Mouse (Mus musculus) lung, embryonic 16.5 days (tissue): ENCODE results near the gene Defb15. TPM values are rescaled to one million over a fixed set of nuclear protein-coding genes. Genes with fewer than 3 reads are reported as not detected.

Experiments
- ATAC-seq: fragments of 200-750 bp; cut with Nextera tagmentation; 2 replicates; pipeline ENCODE4 v1.8.0; 2017; ENCODE audit warnings: low read depth, mild to moderate bottlenecking, moderate library complexity
- H3K27ac ChIP-seq: fragments of 300-500 bp; sonication (generic); 2 replicates; pipeline ENCODE4 v1.5.1; 2014; ENCODE audit warnings: mild to moderate bottlenecking, control low read depth, low read length
- H3K27me3 ChIP-seq: fragments of 300-500 bp; sonication (generic); 2 replicates; pipeline ENCODE4 v1.6.1; 2014; ENCODE audit warnings: low read depth, low read length, mixed read lengths; ENCODE audit not compliant: control insufficient read depth, insufficient read depth
- H3K36me3 ChIP-seq: fragments of 300-500 bp; sonication (generic); 2 replicates; pipeline ENCODE4 v1.6.1; 2014; ENCODE audit warnings: low read length; ENCODE audit not compliant: control insufficient read depth, insufficient read depth
- H3K4me1 ChIP-seq: fragments of 300-500 bp; sonication (generic); replicated peaks from 2 replicates; pipeline ENCODE4 v1.6.1; 2014; ENCODE audit warnings: low read length, mixed read lengths; ENCODE audit not compliant: control insufficient read depth, insufficient read depth
- H3K4me2 ChIP-seq: fragments of 300-500 bp; sonication (generic); 2 replicates; pipeline ENCODE4 v1.6.1; 2014; ENCODE audit warnings: low read depth, low read length, control low read depth
- H3K4me3 ChIP-seq: fragments of 300-500 bp; sonication (generic); 2 replicates; pipeline ENCODE4 v1.5.1; 2014; ENCODE audit warnings: mild to moderate bottlenecking, low read length, control low read depth
- H3K9ac ChIP-seq: fragments of 300-500 bp; sonication (generic); 2 replicates; pipeline ENCODE4 v1.6.1; 2014; ENCODE audit warnings: low read length, control low read depth
- H3K9me3 ChIP-seq: fragments of 300-500 bp; sonication (generic); 2 replicates; pipeline ENCODE4 v1.6.1; 2016; ENCODE audit warnings: low read length; ENCODE audit not compliant: control insufficient read depth
- WGBS: fragments of 180-500 bp; shearing (Covaris S2); extraction: QIAGEN DNeasy Blood & Tissue Kit; methylation state at CpG from one replicate; pipeline ENCODE4 v1.1.7; 2014; 5-methylcytosine and 5-hydroxymethylcytosine counted together
- polyA plus RNA-seq: library from polyadenylated mRNA; unstranded; fragments of >200 nt; fragmentation: Nextera tagmentation; extraction: Ambion mirVana; gene quantifications from 2 replicates; pipeline ENCODE4 v1.2.1, GENCODE M21; 2015

Defb15 gene
- not detected in 2 replicates for polyA plus RNA-seq

DNA sequence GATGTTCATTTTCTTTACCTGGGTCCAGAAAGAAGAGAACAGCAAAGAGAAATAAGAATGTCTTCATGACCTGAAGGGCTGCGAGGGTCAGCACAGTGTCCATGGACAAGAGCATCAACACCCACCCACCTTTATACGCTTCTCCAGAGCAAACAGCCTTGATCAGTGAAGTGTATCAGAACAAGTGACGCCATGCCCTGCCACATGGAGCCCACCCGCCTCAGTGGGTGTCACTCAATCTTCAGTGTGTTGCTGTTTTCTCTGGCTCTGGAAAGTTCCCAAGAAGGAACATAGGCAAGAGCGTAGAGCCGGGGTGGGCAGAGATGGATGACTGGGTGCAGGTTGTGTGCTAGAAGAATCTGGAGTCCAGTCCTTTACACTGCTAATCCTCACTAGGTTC is at the start of gene Defb15:
TSS of gene Defb15 (minus strand) at position 101 of the 400 bp plus-strand sequence.
- no peaks in the 10 kb centered on the region for H3K36me3 ChIP-seq
- H3K4me2 ChIP-seq = no peak within 1 kb of the TSS
- 90% methylated on average over 6 of the region's 6 CpGs for WGBS
- no peak within 1 kb of the TSS for H3K4me3 ChIP-seq
- no peak for ATAC-seq
- no peak within 1 kb of the TSS for H3K27ac ChIP-seq
- no peaks in the 10 kb centered on the region for H3K27me3 ChIP-seq
- H3K9ac ChIP-seq = no peak within 1 kb of the TSS
- H3K9me3 ChIP-seq = no peaks in the 10 kb centered on the region
- H3K4me1 ChIP-seq = no peaks in the 10 kb centered on the region

DNA sequence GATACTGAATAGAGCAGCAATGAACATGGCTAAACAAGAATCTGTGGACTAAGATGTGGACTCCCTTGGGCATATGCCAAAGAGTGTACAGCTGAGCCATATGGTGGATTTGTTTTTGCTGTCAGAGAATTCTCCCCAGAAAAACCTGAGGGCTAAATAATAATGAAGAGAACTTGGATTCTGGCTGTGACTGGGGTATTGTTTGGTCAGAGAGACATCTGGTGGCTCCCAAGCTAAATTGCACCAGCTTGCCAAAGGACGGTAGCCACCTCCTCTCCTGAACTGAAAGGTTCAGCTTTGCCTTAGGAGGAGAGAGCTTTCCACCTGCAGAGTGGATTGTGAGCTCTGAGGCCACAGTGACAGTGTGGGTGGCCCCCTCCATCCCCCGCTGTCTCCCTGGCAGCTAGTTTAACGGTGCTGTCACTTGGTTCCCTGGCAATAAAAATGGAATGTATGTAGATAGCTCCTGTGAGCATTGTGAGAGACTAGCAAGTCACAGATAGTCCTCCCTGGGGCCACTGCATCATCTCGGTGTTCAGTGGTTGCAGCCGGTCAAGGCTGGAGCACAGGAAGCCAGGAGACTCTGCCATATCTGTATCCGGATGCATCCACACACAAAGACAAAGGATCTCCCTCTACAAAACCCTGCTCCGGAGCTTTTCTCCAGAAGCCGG is 49.3 kb upstream of the Defb15 start:
- H3K4me1 ChIP-seq = no peaks in the 10 kb centered on the region
- 62% methylated on average over 8 of the region's 8 CpGs for WGBS
- no peak overlapping the region for H3K4me2 ChIP-seq
- no peak for ATAC-seq
- no peaks in the 10 kb centered on the region for H3K27me3 ChIP-seq
- H3K4me3 ChIP-seq = no peak overlapping the region
- H3K9me3 ChIP-seq = no peaks in the 10 kb centered on the region
- no peak overlapping the region for H3K9ac ChIP-seq
- no peaks in the 10 kb centered on the region for H3K36me3 ChIP-seq
- H3K27ac ChIP-seq = no peak overlapping the region

DNA sequence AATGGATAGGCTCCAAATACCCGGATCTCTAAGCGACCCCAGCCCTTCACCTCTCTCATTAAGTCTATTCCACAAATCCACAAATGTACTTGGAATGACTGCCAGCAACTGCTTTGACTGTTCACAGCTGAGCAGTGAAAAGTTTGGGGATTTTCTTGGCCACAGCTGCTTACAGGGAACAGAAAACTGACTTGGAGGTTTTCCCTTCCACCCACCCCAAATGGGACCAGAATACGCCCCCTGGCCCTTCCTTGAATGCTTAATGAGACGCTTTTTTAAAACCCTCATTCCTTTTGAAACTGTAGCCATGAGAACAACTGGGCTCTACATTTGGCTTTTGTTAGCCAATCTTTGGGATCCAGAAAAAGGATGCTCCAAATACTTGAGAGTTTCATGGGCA is 45.7 kb upstream of the Defb15 start:
- Histone ChIP-seq H3K36me3 (no peaks in the 10 kb centered on the region), H3K27me3 (no peaks in the 10 kb centered on the region), H3K4me1 (no peaks in the 10 kb centered on the region), H3K9ac (no peak overlapping the region), H3K9me3 (no peaks in the 10 kb centered on the region), H3K4me2 (no peak overlapping the region), H3K4me3 (no peak overlapping the region), H3K27ac (no peak overlapping the region)
- WGBS = 61% methylated on average over 4 of the region's 4 CpGs
- ATAC-seq = no peak

DNA sequence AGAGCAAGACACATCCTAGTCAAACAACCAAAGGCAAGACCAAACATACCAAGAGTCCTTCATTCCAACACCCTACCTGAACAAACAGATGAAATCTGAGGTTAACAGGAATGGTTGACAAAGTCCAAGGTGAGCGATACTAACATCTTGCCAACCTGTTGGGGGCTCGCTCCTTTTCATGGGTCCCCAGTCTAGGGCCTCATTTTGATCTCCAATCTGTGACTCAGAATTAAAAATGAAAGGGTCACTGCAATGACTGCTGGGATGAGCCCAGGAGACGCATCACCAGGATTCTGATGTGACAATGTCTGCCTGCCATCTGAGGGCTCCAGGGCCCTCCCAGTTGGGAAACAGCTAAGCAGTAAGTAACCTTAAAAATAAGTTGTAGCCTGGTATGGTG is 37.0 kb upstream of the Defb15 start, which contains the start of gene Ccdc70:
TSS of gene Ccdc70 (plus strand) at position 301 of the 400 bp plus-strand sequence.
- Histone ChIP-seq H3K27me3 (no peaks in the 10 kb centered on the region), H3K4me1 (no peaks in the 10 kb centered on the region), H3K4me3 (no peak within 1 kb of the TSS), H3K36me3 (no peaks in the 10 kb centered on the region), H3K27ac (no peak within 1 kb of the TSS), H3K9ac (no peak within 1 kb of the TSS), H3K4me2 (no peak within 1 kb of the TSS), H3K9me3 (no peaks in the 10 kb centered on the region)
- WGBS = 73% methylated on average over 3 of the region's 3 CpGs
- ATAC-seq = no peak

DNA sequence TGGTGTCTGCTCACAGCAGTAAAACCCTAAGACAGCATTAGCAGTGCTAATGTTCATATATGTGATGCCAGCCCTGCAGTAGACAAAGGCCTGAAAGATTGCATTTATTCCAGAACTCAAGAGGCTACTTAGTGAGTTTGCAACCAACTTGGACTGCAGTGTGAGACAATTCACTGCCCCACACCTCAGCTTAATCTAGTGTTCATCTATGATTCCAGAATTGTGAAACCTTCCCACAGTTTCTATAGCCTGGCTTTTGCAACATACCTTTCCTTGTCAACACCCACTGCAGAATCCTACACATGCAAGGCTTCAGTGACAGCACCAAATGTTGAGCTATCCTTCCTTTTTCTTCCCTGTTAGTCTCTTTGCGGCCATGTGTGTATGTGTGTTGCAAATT is 34.1 kb upstream of the Defb15 start:
- no peak overlapping the region for H3K9ac ChIP-seq
- no peak overlapping the region for H3K4me3 ChIP-seq
- 67% methylated on average over 1 of the region's 1 CpGs for WGBS
- no peaks in the 10 kb centered on the region for H3K27me3 ChIP-seq
- H3K27ac ChIP-seq = no peak overlapping the region
- ATAC-seq = no peak
- no peaks in the 10 kb centered on the region for H3K4me1 ChIP-seq
- H3K36me3 ChIP-seq = no peaks in the 10 kb centered on the region
- H3K9me3 ChIP-seq = no peaks in the 10 kb centered on the region
- no peak overlapping the region for H3K4me2 ChIP-seq

DNA sequence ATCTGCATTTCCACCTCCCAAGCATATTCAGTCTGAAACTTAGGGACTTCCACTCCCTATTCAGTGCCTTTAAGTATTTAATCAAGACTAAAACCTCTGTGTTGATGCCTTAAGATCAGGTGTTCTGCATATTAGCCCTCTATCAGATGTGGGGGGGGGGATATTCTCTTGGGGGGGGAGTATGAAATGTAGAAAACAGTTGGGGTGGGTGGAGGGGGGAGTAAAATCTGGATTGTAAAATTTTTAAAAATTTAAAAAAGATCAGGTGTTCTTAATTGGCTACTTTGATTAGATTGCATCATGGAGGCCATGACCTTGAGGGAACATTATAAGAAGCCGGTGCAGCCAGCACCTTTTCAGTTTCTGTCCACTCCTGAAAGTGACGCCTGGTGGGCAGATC is 25.9 kb upstream of the Defb15 start, which contains the start of gene Fam90a1a:
TSS of gene Fam90a1a (plus strand) at position 301 of the 400 bp plus-strand sequence.
- no peaks in the 10 kb centered on the region for H3K27me3 ChIP-seq
- ATAC-seq = no peak
- H3K4me2 ChIP-seq = no peak within 1 kb of the TSS
- H3K9me3 ChIP-seq = no peaks in the 10 kb centered on the region
- no peaks in the 10 kb centered on the region for H3K4me1 ChIP-seq
- no peak within 1 kb of the TSS for H3K9ac ChIP-seq
- H3K27ac ChIP-seq = no peak within 1 kb of the TSS
- 76% methylated on average over 2 of the region's 2 CpGs for WGBS
- H3K36me3 ChIP-seq = no peaks in the 10 kb centered on the region
- no peak within 1 kb of the TSS for H3K4me3 ChIP-seq

DNA sequence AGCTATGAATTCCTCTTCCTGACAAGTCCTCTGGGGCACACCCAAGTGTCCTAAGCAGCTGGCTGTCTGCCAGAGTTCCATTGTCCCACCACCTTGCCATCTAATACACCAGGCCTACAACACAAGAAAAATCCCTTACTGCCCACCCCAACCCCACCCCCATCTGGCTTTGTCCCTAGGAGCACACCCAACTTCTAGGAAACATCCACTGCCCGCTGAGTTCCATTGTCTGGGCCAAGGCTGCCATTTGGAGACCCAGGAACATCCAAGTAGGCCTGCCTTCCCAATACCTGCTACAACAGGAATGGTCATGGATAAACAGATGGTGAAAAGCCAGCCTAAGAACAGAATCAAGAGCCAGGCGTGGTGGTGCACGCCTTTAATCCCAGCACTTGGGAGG is 23.8 kb upstream of the Defb15 start:
- Histone ChIP-seq H3K4me3 (no peak overlapping the region), H3K9ac (no peak overlapping the region), H3K27ac (no peak overlapping the region), H3K36me3 (no peaks in the 10 kb centered on the region), H3K4me2 (no peak overlapping the region), H3K9me3 (no peaks in the 10 kb centered on the region), H3K27me3 (no peaks in the 10 kb centered on the region), H3K4me1 (no peaks in the 10 kb centered on the region)
- no peak for ATAC-seq
- WGBS = 85% methylated on average over 3 of the region's 3 CpGs

DNA sequence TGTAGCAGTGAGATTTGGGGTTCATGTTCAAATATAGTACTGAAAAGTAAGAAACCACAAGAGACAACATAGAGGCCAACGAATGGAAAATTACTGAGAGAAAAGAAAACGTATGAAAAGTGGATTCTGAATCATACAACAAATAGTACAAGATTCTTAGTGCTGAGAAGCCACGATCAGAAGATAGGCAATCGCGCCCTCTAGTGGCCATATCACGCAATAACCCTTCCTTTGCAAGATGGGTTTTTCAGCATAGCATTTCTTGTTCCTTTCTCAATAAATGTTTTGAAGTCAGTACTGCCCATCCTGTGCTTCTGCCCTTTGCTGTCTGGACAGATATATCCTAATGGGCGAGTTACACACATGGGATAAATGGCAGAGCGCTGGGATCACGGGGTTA is 22.8 kb upstream of the Defb15 start:
- Histone ChIP-seq H3K9me3 (no peaks in the 10 kb centered on the region), H3K4me1 (no peaks in the 10 kb centered on the region), H3K27ac (no peak overlapping the region), H3K27me3 (no peaks in the 10 kb centered on the region), H3K4me3 (no peak overlapping the region), H3K9ac (no peak overlapping the region), H3K36me3 (no peaks in the 10 kb centered on the region), H3K4me2 (no peak overlapping the region)
- ATAC-seq = no peak
- WGBS = 3% methylated on average over 9 of the region's 9 CpGs

DNA sequence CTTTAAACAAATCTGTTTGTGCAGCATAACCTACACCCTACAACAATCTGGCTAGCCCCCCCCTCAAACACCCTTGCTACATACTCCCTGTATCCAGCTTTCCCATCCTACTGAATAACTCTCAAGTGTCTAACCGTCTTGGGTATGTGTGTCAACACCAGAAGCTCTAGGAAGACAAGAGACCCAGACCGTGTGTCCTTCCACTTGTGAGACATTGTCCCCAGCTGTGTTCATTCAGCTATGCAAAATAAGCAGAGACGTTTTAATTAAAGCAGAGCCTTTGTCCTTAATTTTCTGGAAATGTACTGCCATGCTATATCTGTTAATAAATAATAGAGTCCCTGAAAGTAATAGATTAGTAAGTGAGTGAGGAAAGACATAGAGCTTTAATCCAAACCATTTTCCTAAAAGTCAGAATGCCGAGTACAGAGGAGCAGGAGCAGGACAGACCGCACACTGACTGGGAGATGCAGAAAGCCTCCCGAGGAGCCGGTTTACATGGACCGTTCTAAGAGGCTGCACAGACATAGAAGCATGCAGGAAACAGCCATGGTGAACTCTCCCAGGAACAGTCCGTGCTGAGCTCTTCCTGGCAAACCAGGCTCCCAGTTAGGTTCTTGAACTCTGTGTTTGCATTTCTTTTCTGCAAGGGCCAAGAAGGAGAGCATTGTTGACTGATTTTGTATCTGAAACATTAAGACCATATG is 15.0 kb upstream of the Defb15 start:
- Histone ChIP-seq H3K27ac (no peak overlapping the region), H3K27me3 (no peaks in the 10 kb centered on the region), H3K9ac (no peak overlapping the region), H3K4me1 (no peaks in the 10 kb centered on the region), H3K4me3 (no peak overlapping the region), H3K4me2 (no peak overlapping the region), H3K9me3 (no peaks in the 10 kb centered on the region), H3K36me3 (no peaks in the 10 kb centered on the region)
- 53% methylated on average over 9 of the region's 9 CpGs for WGBS
- no peak for ATAC-seq
